Mouse (Mus musculus): ENCODE data around the gene Nuak1. TPM values are rescaled to one million over a fixed set of nuclear protein-coding genes. Genes with fewer than 3 reads are reported as not detected.

The Nuak1 gene
- polyA plus RNA-seq, 1 experiment from 2014 or later, result 12.6 TPM

DNA sequence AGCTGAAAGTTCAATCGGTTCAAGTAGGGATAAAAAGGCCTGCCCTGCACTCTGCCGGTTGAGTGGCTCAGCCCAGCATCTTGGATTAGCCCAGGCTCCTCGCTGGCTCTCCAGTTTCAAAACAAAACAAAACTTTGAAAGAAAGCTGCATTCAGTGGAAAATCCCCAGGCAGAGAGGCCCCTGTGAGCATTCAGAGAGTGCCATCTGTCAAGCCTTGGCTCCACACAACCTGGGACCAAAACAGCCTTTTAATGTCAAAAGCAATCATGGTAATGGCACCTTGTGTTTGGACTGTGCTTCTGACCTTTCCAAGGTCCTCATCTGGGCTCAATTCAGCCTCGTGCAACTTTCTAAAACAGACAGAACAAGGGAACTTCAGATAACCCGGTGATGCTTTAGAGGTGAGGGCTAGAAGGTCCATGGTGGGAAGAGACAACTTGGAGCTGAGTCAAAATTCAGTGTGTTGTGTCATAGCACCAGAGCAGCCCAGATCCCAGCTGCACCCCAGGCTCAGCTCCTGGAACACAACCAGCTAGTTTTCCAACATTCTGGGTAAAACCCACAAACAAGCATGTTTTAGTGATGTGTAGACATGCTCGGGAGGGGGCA, 27.3 kb upstream of the Nuak1 start:
- Histone ChIP-seq H3K9me3 (no peaks in the 10 kb centered on the region), H3K27me3 (no peaks in the 10 kb centered on the region), H3K27ac (replicated peaks) (no peak overlapping the region), H3K4me3 (no peak overlapping the region), H3K4me2 (replicated peaks) (no peak overlapping the region), H3K4me1 (peaks cover 12% of the 10 kb centered on the region), H3K9ac (replicated peaks) (no peak overlapping the region), H3K36me3 (no peaks in the 10 kb centered on the region)
- 20% methylated on average over 6 of the region's 6 CpGs for WGBS
- ATAC-seq (replicated peaks), result no peak

DNA sequence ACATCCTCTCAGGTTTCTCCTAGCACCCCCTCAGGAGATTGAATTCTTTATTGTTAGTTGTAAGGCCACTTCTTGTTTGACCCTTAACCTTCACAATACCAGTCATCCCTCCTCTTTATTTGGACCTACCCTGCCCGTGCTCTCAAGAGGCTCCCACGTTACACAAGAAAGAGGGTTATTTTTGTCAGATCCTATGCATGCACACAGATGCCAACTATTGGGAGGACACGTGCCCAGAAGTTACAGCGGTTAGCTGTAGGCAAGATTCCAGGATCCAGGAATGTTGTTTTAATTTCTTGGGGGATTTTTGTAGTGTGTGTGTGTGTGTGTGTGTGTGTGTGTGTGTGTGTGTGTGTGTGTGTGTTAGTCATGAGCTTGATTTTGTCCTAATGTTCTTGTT, 25.1 kb upstream of the Nuak1 start:
- no peaks in the 10 kb centered on the region for H3K27me3 ChIP-seq
- WGBS, result 74% methylated on average over 4 of the region's 4 CpGs
- H3K9ac ChIP-seq (replicated peaks), result no peak overlapping the region
- H3K27ac ChIP-seq (replicated peaks), result no peak overlapping the region
- peaks cover 12% of the 10 kb centered on the region for H3K4me1 ChIP-seq
- no peak overlapping the region for H3K4me3 ChIP-seq
- no peaks in the 10 kb centered on the region for H3K36me3 ChIP-seq
- no peak for ATAC-seq (replicated peaks)
- no peaks in the 10 kb centered on the region for H3K9me3 ChIP-seq
- no peak overlapping the region for H3K4me2 ChIP-seq (replicated peaks)

DNA sequence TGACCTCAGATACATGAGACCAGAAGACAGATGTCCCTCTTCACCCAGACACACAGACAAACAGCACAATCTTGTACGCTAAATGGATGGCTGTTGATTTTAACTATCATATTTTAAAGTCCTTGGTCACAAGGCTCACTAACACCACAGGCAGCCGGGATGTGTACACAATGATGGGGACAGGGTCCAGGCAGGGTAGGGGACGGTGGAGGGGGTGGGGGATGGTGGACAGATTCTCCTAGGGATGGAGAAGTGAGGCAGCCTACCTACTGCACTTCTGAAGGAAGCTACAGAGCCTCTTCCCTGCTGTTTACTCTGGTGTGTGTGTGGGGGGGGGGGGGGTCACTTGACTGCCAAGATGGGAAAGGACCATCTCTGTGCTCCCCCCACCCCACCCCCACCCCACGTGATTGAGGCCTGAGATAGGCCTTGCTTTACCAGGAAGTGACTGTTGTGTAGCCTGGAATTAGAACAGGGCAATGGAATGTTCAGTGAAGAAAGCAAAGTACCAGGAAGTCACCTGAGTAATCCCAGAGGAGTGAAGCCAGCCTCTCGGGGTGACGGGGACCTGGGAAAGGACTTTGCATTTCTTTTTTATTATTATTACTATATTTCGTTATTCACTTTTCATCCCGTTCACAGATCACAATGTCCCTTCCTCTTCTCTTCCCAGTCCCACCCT, 20.2 kb upstream of the Nuak1 start:
- H3K4me1 ChIP-seq, result no peaks in the 10 kb centered on the region

DNA sequence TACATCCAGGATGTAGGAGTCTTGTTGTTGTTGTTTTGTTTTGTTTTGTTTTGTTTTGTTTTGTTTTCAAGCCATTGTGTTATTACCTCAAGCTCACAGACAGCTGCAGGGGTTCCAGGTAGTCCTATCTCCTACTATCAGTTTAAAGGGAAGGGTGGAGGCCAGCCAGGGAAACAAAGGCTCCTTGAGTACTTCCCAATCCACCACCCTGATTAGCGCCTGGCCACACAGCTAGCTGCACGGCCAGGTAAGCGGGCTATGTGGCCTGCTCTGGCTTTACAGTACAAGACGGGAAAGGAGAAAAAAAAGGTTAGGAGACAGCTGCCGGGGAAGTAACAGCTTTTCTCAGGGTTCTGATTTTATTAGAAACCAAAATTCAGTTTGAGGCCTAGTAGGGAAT, 17.7 kb upstream of the Nuak1 start:
- 83% methylated on average over 5 of the region's 5 CpGs for WGBS
- H3K36me3 ChIP-seq, result no peaks in the 10 kb centered on the region
- H3K4me3 ChIP-seq, result no peak overlapping the region
- no peaks in the 10 kb centered on the region for H3K9me3 ChIP-seq
- H3K27ac ChIP-seq (replicated peaks), result no peak overlapping the region
- ATAC-seq (replicated peaks), result no peak
- no peak overlapping the region for H3K9ac ChIP-seq (replicated peaks)
- H3K27me3 ChIP-seq, result no peaks in the 10 kb centered on the region
- H3K4me1 ChIP-seq, result no peaks in the 10 kb centered on the region
- H3K4me2 ChIP-seq (replicated peaks), result no peak overlapping the region

More for the DNA sequence above, 20.2 kb upstream of the Nuak1 start:
- H3K27me3 ChIP-seq, result no peaks in the 10 kb centered on the region
- no peak overlapping the region for H3K4me2 ChIP-seq (replicated peaks)
- H3K27ac ChIP-seq (replicated peaks), result no peak overlapping the region
- H3K4me3 ChIP-seq, result no peak overlapping the region
- no peak overlapping the region for H3K9ac ChIP-seq (replicated peaks)
- H3K9me3 ChIP-seq, result no peaks in the 10 kb centered on the region
- no peak for ATAC-seq (replicated peaks)
- no peaks in the 10 kb centered on the region for H3K36me3 ChIP-seq
- WGBS, result 80% methylated on average over 8 of the region's 8 CpGs

DNA sequence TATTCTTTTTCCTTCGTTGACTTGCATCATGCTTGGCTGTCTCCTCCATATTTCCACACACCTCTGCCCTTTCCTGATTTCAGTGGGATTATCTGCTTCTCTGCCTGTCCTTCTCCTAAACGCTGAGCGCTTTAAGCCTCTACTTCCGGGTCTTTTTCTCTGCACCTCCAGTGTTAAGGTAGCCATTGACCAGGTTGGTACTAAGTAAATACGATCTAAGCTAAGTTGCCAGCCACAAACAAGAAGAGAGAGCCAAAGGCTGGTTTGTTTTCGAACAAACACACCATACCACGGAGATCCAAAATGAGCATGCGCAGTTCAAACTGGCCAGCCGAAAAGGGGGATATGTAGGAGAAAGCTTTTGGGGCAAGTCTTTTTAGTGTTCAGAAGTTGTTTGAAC, 17.1 kb upstream of the Nuak1 start:
- H3K4me1 ChIP-seq, result no peaks in the 10 kb centered on the region
- H3K9ac ChIP-seq (replicated peaks), result no peak overlapping the region
- no peak overlapping the region for H3K4me2 ChIP-seq (replicated peaks)
- 88% methylated on average over 9 of the region's 9 CpGs for WGBS
- no peak overlapping the region for H3K27ac ChIP-seq (replicated peaks)
- H3K4me3 ChIP-seq, result no peak overlapping the region
- H3K9me3 ChIP-seq, result no peaks in the 10 kb centered on the region
- H3K27me3 ChIP-seq, result no peaks in the 10 kb centered on the region
- H3K36me3 ChIP-seq, result no peaks in the 10 kb centered on the region
- no peak for ATAC-seq (replicated peaks)

DNA sequence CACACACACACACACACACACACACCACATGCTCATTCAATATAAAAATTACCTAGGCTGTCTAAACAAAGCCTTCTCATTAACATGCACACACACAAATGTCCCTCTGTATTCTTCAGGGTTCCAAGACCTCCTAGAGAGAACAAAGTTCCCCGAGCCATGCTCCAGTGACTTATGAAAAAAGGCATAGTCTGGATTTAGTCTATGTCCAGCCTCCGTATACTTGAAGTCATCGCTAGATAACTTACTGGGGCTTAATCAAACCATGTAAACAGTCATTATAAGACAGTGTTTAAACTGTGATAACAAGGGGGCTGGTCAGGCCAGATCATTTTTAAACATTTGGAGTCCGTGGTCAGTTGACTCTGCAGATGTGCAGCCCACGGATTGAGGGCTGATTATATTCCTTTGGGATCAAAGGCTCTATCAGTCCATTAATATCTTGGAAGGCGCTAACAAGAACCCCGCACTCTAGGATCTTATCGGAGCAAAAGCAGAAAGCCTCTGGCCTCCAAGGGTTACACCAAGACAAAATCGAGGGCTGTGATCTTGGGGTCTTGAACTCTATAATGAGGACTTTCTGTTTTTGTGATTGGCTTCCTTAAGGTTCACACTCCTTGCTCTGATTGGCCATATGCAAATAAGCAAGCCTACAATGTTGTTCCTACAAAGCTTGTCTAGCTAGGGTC, 16.4 kb upstream of the Nuak1 start:
- Histone ChIP-seq H3K27me3 (no peaks in the 10 kb centered on the region), H3K9ac (replicated peaks) (no peak overlapping the region)
- 51% methylated on average over 9 of the region's 9 CpGs for WGBS

DNA sequence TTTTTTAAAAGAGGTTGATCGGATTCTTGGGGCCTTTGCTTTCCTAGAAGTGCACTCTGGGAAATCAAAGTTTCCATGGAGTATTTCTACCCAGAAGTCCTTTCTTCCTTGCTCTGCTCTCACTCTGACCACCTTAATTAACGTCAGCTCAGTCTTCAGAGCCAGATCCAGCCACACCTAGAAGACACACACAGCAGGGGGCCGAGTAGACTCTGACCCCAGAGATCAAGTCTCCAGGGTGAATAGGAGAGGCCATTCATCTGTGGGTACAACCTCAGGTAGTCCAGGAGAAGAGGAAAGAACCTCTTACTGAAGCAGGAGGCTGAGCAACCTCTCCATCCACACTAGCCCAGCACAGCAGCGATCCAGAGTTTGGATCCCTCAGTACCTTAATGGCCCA, 11.5 kb upstream of the Nuak1 start:
- Histone ChIP-seq H3K4me1 (0 out of 2 replicates have a peak, but pooled peaks cover 4% of the 10 kb centered on the region), H3K36me3 (no peaks in the 10 kb centered on the region), H3K27ac (replicated peaks) (no peak overlapping the region), H3K4me3 (no peak overlapping the region), H3K4me2 (replicated peaks) (no peak overlapping the region), H3K27me3 (no peaks in the 10 kb centered on the region), H3K9me3 (no peaks in the 10 kb centered on the region), H3K9ac (replicated peaks) (no peak overlapping the region)
- 68% methylated on average over 4 of the region's 4 CpGs for WGBS
- no peak for ATAC-seq (replicated peaks)

More for the DNA sequence above, 16.4 kb upstream of the Nuak1 start:
- H3K4me1 ChIP-seq, result no peaks in the 10 kb centered on the region
- no peak for ATAC-seq (replicated peaks)
- H3K9me3 ChIP-seq, result no peaks in the 10 kb centered on the region
- H3K27ac ChIP-seq (replicated peaks), result no peak overlapping the region
- H3K36me3 ChIP-seq, result no peaks in the 10 kb centered on the region
- no peak overlapping the region for H3K4me3 ChIP-seq
- no peak overlapping the region for H3K4me2 ChIP-seq (replicated peaks)

DNA sequence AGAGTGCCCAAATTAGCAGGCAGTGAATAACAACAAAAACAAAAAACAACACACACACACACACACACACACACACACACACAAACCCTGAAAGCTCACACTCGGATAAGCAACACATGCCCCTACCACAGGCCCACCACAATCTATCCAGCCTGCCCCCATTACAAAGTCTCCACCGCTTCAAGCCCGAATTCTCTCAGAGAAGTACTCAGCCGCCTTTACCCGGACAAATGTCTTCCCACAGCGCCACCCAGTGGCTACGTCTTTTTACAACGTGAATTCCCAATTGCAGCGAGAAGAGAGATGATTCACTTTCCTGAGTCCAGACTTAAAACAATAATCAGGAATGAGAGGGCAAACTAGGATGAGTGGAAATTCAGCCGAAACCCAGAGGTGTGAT, 10.3 kb upstream of the Nuak1 start:
- Histone ChIP-seq H3K9me3 (no peaks in the 10 kb centered on the region), H3K27me3 (no peaks in the 10 kb centered on the region), H3K9ac (replicated peaks) (no peak overlapping the region), H3K4me1 (0 out of 2 replicates have a peak, but pooled peaks cover 4% of the 10 kb centered on the region), H3K27ac (replicated peaks) (no peak overlapping the region), H3K4me2 (replicated peaks) (no peak overlapping the region), H3K36me3 (no peaks in the 10 kb centered on the region), H3K4me3 (no peak overlapping the region)
- ATAC-seq (replicated peaks), result peak; percentile 88
- WGBS, result under 1% methylated on average over 10 of the region's 10 CpGs

DNA sequence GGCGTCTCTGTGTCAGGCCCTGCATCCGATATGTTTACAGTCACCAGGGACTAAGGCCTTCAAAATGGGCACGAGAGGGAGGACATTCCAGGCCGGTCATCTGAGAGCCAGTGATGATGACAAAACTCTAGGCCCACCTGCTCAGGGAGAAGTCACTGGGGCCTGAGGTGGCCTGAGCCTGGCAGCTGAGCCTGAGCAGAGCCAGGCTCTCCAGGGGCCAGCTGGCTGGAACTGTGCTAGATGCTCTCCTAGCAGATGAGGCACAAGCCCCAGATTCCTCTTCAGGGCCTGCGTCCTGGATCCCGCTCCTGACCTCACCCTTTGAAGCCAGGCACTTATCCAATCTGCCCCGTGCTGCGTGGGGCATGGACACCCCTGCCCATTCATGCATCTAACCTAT, 9.3 kb upstream of the Nuak1 start:
- ATAC-seq (replicated peaks), result no peak
- Histone ChIP-seq H3K9me3 (no peaks in the 10 kb centered on the region), H3K4me2 (replicated peaks) (no peak overlapping the region), H3K36me3 (no peaks in the 10 kb centered on the region), H3K27ac (replicated peaks) (no peak overlapping the region), H3K9ac (replicated peaks) (no peak overlapping the region), H3K27me3 (no peaks in the 10 kb centered on the region), H3K4me3 (no peak overlapping the region), H3K4me1 (0 out of 2 replicates have a peak, but pooled peaks cover 4% of the 10 kb centered on the region)
- 82% methylated on average over 8 of the region's 8 CpGs for whole genome bisulfite sequencing

DNA sequence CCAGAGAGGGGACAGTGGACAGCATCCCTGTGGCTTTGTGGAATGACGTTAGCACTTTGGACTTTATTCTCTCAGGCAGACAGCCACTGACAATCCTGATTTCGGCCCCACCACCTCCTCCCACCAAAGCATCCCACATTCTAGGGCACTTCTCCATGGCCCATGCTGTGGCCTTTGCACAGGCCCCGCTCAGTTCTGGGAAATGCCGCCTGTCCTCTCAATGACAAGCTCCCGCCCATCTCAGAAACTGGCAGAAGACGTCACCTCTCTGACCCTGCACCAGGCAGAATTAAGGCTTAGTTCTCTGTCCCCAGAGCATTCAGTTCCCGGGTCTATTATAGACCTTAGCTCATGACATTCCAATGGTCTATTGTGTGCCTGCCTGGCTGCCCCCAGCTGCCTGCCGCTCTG, 7.0 kb upstream of the Nuak1 start:
- Histone ChIP-seq H3K36me3 (no peaks in the 10 kb centered on the region), H3K9me3 (no peaks in the 10 kb centered on the region), H3K27ac (replicated peaks) (no peak overlapping the region), H3K4me2 (replicated peaks) (no peak overlapping the region), H3K9ac (replicated peaks) (no peak overlapping the region), H3K27me3 (no peaks in the 10 kb centered on the region), H3K4me3 (no peak overlapping the region), H3K4me1 (peaks cover 14% of the 10 kb centered on the region)
- ATAC-seq (replicated peaks), result no peak
- WGBS, result 6% methylated on average over 8 of the region's 8 CpGs

DNA sequence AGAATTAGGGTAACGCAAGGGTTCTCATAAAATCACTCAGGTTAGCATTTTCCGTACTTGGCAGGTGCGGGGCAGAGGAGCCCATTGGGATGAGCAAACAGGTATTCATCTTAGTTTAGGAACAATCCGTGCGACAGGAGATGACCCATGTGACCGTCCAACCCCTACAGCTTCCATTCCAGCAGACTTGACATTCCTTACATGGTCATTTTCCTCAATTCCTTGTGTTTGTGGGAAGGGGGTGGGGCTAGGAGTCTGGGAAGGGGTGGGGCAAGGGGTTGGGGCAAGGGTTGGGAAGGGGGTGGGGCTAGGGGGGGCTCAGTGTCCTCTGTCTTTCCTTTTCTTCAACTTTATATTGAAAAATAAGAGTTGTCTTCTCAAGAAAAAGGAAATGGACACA, 6.3 kb upstream of the Nuak1 start:
- Histone ChIP-seq H3K27me3 (no peaks in the 10 kb centered on the region), H3K9ac (replicated peaks) (no peak overlapping the region), H3K4me3 (no peak overlapping the region), H3K27ac (replicated peaks) (no peak overlapping the region), H3K36me3 (no peaks in the 10 kb centered on the region), H3K4me1 (peaks cover 22% of the 10 kb centered on the region), H3K9me3 (no peaks in the 10 kb centered on the region), H3K4me2 (replicated peaks) (no peak overlapping the region)
- WGBS, result 85% methylated on average over 6 of the region's 6 CpGs
- no peak for ATAC-seq (replicated peaks)

DNA sequence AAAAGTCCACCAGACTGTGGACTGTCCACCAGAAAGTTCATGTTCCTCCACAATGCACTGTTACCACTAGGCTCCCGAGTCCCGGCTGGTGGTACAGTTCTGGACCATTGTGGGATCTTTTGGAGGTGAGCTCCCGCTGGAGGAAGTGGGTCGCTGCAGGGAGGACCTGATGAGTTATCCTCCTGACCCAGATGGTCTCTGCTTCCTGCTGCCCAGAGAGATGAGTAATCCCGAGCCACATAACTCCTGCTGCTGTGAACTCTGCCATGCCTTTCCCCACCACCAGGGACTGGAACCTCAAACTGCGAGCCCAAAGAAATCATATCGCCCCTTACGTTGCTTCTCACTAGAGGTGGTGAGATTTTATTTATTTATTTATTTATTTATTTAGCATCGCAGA, 4.0 kb upstream of the Nuak1 start:
- Histone ChIP-seq H3K27ac (replicated peaks) (no peak overlapping the region), H3K4me2 (replicated peaks) (no peak overlapping the region), H3K27me3 (no peaks in the 10 kb centered on the region), H3K36me3 (no peaks in the 10 kb centered on the region), H3K4me1 (peaks cover 33% of the 10 kb centered on the region), H3K4me3 (no peak overlapping the region), H3K9ac (replicated peaks) (no peak overlapping the region), H3K9me3 (no peaks in the 10 kb centered on the region)
- WGBS, result 77% methylated on average over 9 of the region's 9 CpGs
- ATAC-seq (replicated peaks), result no peak
